Mouse (Mus musculus): Measurements from ENCODE around the gene Itpkb.

The Itpkb gene

GRCm38 (mm10) chr1:180315127-180315526, 15.2 kb upstream of the Itpkb start:
- no peak for DNase-seq

DNA sequence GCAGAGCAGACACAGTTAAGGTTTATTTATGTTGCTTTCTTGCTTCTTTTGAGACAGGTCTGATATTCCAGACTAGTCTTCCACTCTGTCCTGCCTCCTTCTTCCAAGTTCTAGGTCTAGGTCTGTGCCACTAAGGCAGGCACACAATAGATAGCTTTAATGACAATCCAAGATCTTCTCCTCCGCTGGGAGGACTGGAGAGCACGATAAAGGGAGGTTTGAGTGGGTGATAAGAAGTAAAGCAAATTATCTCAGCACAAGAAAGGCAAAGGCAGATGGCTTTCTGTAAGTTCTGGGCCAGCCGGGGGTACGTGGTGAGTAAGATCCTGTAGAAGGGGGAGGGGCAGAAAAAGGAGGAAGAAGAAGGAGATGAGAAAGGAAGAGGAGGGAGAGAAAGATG, 12.8 kb upstream of the Itpkb start:
- no peak for DNase-seq

GRCm38 (mm10) chr1:180318407-180318806, 11.9 kb upstream of the Itpkb start:
- DNase-seq = no peak

DNA sequence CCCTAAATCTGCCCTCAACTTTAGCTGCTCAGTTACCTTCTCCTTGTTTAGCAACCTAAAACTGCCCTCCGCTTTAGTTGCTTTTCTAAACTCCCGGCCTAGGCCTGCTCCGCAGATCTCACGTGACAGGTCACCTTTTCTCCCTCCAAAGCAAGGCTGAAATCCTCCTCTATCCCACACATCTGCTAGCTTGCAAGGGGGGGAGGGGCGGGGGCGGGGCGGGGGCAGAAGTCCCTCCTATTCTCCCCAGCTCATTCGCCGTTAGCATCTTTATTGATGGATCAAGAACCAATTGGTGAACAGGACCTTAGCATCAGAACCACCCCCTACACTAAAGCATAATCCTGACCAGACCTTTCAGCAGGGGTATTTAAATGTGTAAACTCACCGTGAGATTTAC, 10.4 kb upstream of the Itpkb start:
- DNase-seq = peak; percentile 50

GRCm38 (mm10) chr1:180322896-180323295, 7.4 kb upstream of the Itpkb start:
- DNase-seq = no peak

DNA sequence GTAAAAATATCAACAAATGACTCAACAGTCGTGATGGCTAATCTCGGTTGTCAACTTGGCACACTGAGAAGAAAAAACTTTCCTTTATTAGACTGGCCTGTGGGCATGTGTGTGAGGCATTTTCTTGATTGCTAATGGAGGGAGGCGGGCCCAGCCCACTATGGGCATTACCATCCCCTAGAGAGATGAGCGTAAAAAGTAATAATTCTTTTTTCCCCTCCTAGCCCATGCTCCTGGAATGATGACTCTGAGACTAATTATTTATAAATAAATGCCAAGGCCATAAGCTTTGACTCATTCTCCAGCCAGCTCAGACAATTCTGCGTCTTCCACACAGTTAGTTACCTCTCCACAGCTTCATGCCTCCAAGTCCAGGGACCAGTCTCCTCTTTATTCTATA, 6.8 kb upstream of the Itpkb start:
- DNase-seq = no peak

GRCm38 (mm10) chr1:180324271-180324670, 6.0 kb upstream of the Itpkb start:
- no peak for DNase-seq

DNA sequence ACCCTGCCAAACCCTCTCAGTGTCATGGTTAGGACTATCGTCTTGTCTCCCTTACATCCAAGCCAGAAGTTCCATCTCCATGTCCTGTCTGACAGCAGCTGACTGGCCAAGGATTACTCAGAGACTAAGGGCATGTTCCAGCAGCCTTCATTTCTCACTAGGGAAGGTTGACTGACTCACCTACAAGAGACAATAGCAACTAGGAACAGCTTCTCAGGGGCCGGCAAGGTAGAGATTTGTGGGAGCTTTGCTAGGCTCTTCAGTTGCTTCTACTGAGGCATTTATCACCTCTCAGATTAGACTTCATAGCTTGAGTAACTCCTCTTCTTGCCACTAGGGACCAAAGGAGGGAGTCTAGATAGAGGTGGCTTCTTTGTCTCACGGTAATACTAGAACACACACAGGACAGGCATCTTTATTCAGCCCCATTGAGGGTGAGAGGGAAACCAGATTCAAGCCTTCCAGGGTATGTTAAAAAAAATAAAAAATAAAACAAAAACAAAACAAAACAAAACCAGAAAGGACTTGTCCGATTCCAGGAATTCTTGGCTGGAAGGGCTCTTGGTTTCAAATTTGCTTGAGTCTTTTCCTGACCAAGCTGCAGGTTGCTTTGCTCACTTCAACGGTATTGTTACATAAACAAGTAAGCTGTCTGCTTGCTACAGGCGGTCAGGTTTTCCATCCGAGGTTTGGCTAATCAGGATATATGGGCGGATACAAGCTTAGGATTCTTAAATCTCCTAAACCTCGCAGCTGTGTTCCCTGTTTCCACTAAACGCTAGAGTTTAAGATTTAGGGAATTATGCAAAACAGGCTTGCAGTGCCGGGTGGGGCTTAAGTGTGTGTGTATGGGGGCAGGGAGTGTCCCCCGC, 1.3 kb upstream of the Itpkb start:
- DNase-seq = peak; percentile 27

GRCm38 (mm10) chr1:180329706-180330105, 579 bp upstream of the Itpkb start:
- no peak for DNase-seq

DNA sequence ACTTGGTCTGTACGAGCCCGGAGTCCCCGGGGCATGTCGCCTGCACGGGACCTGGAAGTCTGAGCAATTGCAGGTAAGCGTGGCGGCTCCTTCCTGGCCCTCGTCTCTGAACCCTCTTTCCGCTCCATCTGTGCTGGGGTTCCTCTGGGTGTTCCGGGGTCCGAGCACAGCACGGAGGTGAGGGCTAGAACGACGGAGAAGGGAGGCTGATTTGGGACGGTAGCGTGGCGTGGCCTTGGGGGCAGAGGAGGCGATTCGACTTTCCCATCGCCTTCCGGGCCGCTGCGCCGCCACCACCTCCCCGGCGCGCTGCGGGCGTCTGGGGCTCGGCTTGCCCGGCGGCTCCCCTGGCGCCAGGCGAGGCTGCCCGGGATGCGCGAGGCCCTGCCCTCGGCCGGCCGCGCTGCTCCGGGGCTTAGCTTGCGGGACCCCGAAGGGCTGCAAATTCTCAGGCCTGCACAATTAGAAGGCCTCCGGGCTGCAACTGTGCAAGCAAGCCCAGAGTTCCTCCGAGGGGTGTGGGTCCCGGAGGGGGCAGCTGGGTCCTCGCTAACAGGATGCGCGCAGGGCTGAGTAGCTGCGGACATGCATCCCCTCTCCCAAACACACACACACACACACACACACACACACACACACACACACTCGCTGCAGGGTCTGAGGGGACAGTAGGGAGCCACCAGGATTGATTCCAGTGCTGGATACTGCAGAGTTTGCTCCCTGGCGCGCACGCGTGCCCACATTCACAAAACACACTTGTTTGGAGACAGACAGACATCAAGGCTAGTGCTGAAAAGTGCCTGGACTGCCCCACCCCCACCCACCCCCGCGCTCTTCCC, 641 bp downstream of the Itpkb start:
- peak; percentile 72 for DNase-seq

DNA sequence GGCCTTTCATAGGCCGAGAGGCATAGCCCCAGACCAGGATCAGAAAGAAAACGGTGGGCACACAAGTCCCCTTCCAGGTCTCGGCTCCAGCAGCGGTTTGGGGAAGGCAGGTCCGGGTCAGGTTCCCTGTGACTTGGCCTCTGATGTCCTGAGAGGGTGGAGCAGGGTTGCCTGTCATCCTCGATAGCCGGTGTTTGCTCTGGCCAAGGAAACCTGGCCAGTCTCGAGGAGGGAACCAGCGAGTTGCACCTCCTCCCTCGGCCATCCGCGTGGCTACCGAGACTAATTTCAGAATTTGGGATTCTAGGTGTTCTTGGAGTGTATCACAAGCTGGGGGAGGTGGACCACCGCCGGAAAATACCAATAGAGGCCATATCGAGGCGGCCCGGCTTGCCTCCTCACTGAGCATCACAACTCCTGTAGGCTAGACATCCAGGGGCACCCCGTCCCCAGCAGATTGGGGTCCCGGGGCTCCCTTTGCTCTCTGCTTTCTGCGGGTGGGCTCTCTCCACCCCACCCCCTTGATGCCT, 1.3 kb downstream of the Itpkb start:
- DNase-seq = peak; percentile 53

GRCm38 (mm10) chr1:180332076-180332927, 2.0 kb downstream of the Itpkb start:
- peak; percentile 64 for DNase-seq

GRCm38 (mm10) chr1:180332928-180333440, 2.7 kb downstream of the Itpkb start:
- DNase-seq = no peak

- no peak for DNase-seq
Observed at GRCm38 (mm10) chr1:180333588-180333987, 3.3 kb downstream of the Itpkb start.

DNA sequence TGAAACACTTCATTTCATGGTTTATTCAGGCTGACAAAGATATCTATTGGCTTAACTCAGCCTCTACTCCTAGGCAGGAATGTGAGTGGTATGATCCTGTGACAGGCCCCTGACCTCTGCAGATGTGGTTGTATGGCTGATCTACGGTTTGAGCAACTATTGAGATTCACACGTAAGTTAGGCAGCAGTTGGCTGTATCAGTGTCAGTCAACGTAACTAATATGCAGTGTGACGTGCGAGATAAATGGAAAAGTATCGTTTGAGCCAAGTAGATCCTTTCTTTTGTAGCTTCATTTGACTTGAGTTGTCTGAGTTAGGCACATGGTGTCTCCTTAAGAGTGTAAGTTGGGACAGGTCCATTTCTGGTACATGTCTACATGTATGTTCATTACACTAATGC, 4.3 kb downstream of the Itpkb start:
- no peak for DNase-seq

- DNase-seq = no peak
Observed at GRCm38 (mm10) chr1:180335513-180336375, 5.5 kb downstream of the Itpkb start.

- no peak for DNase-seq
Observed at GRCm38 (mm10) chr1:180338358-180338757, 8.1 kb downstream of the Itpkb start.

DNA sequence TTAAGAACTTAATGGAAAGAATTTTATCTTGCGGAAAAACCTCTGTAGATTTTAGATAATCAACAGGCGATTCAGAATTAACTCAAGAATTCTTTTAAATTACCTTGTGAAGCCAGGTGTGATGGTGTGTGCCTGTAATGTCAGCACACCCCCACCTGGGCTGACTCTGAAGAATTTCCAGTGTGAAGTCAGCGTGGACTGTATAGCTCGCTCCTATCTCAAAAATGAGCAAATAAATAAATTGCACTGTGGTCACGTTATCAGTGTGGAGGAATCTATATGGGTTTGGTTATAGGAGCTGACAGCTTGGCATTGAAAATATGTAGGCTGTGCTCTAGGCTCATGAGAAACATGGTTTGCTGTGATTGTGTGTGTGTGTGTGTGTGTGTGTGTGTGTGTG, 8.9 kb downstream of the Itpkb start:
- DNase-seq = no peak

- DNase-seq = no peak
Observed at GRCm38 (mm10) chr1:180342944-180343343, 12.7 kb downstream of the Itpkb start.

GRCm38 (mm10) chr1:180343434-180344210, 13.3 kb downstream of the Itpkb start:
- DNase-seq = no peak

- no peak for DNase-seq
Observed at GRCm38 (mm10) chr1:180345098-180345497, 14.8 kb downstream of the Itpkb start.
